Mouse (Mus musculus): ENCODE data around the gene Prkg2. TPM values are rescaled to one million over a fixed set of nuclear protein-coding genes. Genes with fewer than 3 reads are reported as not detected.

Prkg2 gene
- polyA plus RNA-seq, 1 experiment from 2014 or later: 3.2 TPM

- no peaks in the 10 kb centered on the region for H3K4me1 ChIP-seq (replicated peaks; ENCODE audit: insufficient read depth, low read length)
- 76% methylated on average over 5 of the region's 5 CpGs for WGBS
- no peak overlapping the region for H3K9ac ChIP-seq (ENCODE audit: low read depth, low read length)
- no peaks in the 10 kb centered on the region for H3K9me3 ChIP-seq (replicated peaks; ENCODE audit: low read length)
- no peak overlapping the region for H3K4me2 ChIP-seq (ENCODE audit: low read length)
- no peaks in the 10 kb centered on the region for H3K36me3 ChIP-seq (ENCODE audit: insufficient read depth, low read length)
- ATAC-seq (replicated peaks; ENCODE audit: low FRiP score, low read depth) (no peak), DNase-seq (ENCODE audit: low spot score) (no peak)
- no peak for TF ChIP-seq CTCF (IDR thresholded peaks at IDR 0.05; ENCODE audit: low read depth)
- no peak overlapping the region for H3K4me3 ChIP-seq (replicated peaks; ENCODE audit: low read depth, low read length)
- H3K27me3 ChIP-seq (ENCODE audit: insufficient read depth, low read length): no peaks in the 10 kb centered on the region
- no peak overlapping the region for H3K27ac ChIP-seq
Measured at GRCm38 (mm10) chr5:98900926-98901325, 136.2 kb downstream of the Prkg2 start.

- DNase-seq (ENCODE audit: low spot score) (no peak), ATAC-seq (replicated peaks; ENCODE audit: low FRiP score, low read depth) (no peak)
- H3K4me3 ChIP-seq (replicated peaks; ENCODE audit: low read depth, low read length): no peak overlapping the region
- no peaks in the 10 kb centered on the region for H3K4me1 ChIP-seq (replicated peaks; ENCODE audit: insufficient read depth, low read length)
- H3K27ac ChIP-seq: no peak overlapping the region
- no peaks in the 10 kb centered on the region for H3K27me3 ChIP-seq (ENCODE audit: insufficient read depth, low read length)
- no peak for TF ChIP-seq CTCF (IDR thresholded peaks at IDR 0.05; ENCODE audit: low read depth)
- no peaks in the 10 kb centered on the region for H3K36me3 ChIP-seq (ENCODE audit: insufficient read depth, low read length)
- H3K9ac ChIP-seq (ENCODE audit: low read depth, low read length): no peak overlapping the region
- no peaks in the 10 kb centered on the region for H3K9me3 ChIP-seq (replicated peaks; ENCODE audit: low read length)
- no peak overlapping the region for H3K4me2 ChIP-seq (ENCODE audit: low read length)
Measured at GRCm38 (mm10) chr5:98897946-98898345, 139.2 kb downstream of the Prkg2 start.

GRCm38 (mm10) chr5:98894281-98894680, 142.9 kb downstream of the Prkg2 start:
- DNase-seq (ENCODE audit: low spot score) (no peak), ATAC-seq (replicated peaks; ENCODE audit: low FRiP score, low read depth) (no peak)
- Histone ChIP-seq H3K27ac (no peak overlapping the region), H3K27me3 (ENCODE audit: insufficient read depth, low read length) (no peaks in the 10 kb centered on the region), H3K4me1 (replicated peaks; ENCODE audit: insufficient read depth, low read length) (no peaks in the 10 kb centered on the region), H3K9me3 (replicated peaks; ENCODE audit: low read length) (no peaks in the 10 kb centered on the region), H3K9ac (ENCODE audit: low read depth, low read length) (no peak overlapping the region), H3K4me3 (replicated peaks; ENCODE audit: low read depth, low read length) (no peak overlapping the region), H3K4me2 (ENCODE audit: low read length) (no peak overlapping the region), H3K36me3 (ENCODE audit: insufficient read depth, low read length) (no peaks in the 10 kb centered on the region)
- TF ChIP-seq CTCF (IDR thresholded peaks at IDR 0.05; ENCODE audit: low read depth): no peak
- 54% methylated on average over 3 of the region's 3 CpGs for WGBS

- H3K9me3 ChIP-seq (replicated peaks; ENCODE audit: low read length): no peaks in the 10 kb centered on the region
- no peak overlapping the region for H3K4me2 ChIP-seq (ENCODE audit: low read length)
- H3K36me3 ChIP-seq (ENCODE audit: insufficient read depth, low read length): no peaks in the 10 kb centered on the region
- no peaks in the 10 kb centered on the region for H3K27me3 ChIP-seq (ENCODE audit: insufficient read depth, low read length)
- H3K9ac ChIP-seq (ENCODE audit: low read depth, low read length): no peak overlapping the region
- no peak overlapping the region for H3K27ac ChIP-seq
- WGBS: 72% methylated on average over 2 of the region's 2 CpGs
- ATAC-seq (replicated peaks; ENCODE audit: low FRiP score, low read depth): no peak
- TF ChIP-seq CTCF (IDR thresholded peaks at IDR 0.05; ENCODE audit: low read depth): no peak
- no peaks in the 10 kb centered on the region for H3K4me1 ChIP-seq (replicated peaks; ENCODE audit: insufficient read depth, low read length)
- no peak for DNase-seq (ENCODE audit: low spot score)
- no peak overlapping the region for H3K4me3 ChIP-seq (replicated peaks; ENCODE audit: low read depth, low read length)
Measured at GRCm38 (mm10) chr5:98890544-98891050, 146.6 kb downstream of the Prkg2 start.

- no peak for TF ChIP-seq CTCF (IDR thresholded peaks at IDR 0.05; ENCODE audit: low read depth)
Measured at GRCm38 (mm10) chr5:98882096-98882495, 155.1 kb downstream of the Prkg2 start.

More at GRCm38 (mm10) chr5:98882096-98882495, 155.1 kb downstream of the Prkg2 start:
- Histone ChIP-seq H3K27ac (no peak overlapping the region), H3K27me3 (ENCODE audit: insufficient read depth, low read length) (no peaks in the 10 kb centered on the region), H3K4me2 (ENCODE audit: low read length) (no peak overlapping the region), H3K9me3 (replicated peaks; ENCODE audit: low read length) (no peaks in the 10 kb centered on the region), H3K36me3 (ENCODE audit: insufficient read depth, low read length) (no peaks in the 10 kb centered on the region), H3K4me1 (replicated peaks; ENCODE audit: insufficient read depth, low read length) (no peaks in the 10 kb centered on the region), H3K4me3 (replicated peaks; ENCODE audit: low read depth, low read length) (no peak overlapping the region), H3K9ac (ENCODE audit: low read depth, low read length) (no peak overlapping the region)
- ATAC-seq (replicated peaks; ENCODE audit: low FRiP score, low read depth) (no peak), DNase-seq (ENCODE audit: low spot score) (no peak)
- WGBS: 48% methylated on average over 3 of the region's 3 CpGs

Other genes starting within 250 kb of the Prkg2 start
- 8.4 and 8.5 TPM in 2 replicates for gene Bmp3, start 182.9 kb downstream of the Prkg2 start, polyA plus RNA-seq (2015; fragmentation: Nextera tagmentation; extraction: Ambion mirVana)